Mouse (Mus musculus) lung, postnatal 0 days (tissue): ENCODE results near the gene Cish. TPM values are rescaled to one million over a fixed set of nuclear protein-coding genes. Genes with fewer than 3 reads are reported as not detected.

Experiments used
- ATAC-seq: fragments of 200-750 bp; cut with Nextera tagmentation; 2 replicates; pipeline ENCODE4 v1.8.0; 2017; ENCODE audit warnings: moderate library complexity
- DNase-seq: peaks from one replicate; pipeline ENCODE4 v3.0.0-alpha.2; 2016; ENCODE audit warnings: low spot score
- H3K27ac ChIP-seq: fragments of 300-500 bp; sonication (generic); 2 replicates; pipeline ENCODE4 v1.5.1; 2014; ENCODE audit warnings: antibody characterized with exemption, mild to moderate bottlenecking, low read length, mixed read lengths
- H3K27me3 ChIP-seq: fragments of 300-500 bp; sonication (generic); replicated peaks from 2 replicates; pipeline ENCODE4 v1.6.1; 2014; ENCODE audit warnings: low read length, mixed read lengths; ENCODE audit not compliant: insufficient read depth
- H3K36me3 ChIP-seq: fragments of 300-500 bp; sonication (generic); 2 replicates; pipeline ENCODE4 v1.6.1; 2014; ENCODE audit warnings: low read length, mixed read lengths; ENCODE audit not compliant: insufficient read depth
- H3K4me1 ChIP-seq: fragments of 300-500 bp; sonication (generic); 2 replicates; pipeline ENCODE4 v1.6.1; 2014; ENCODE audit warnings: antibody characterized with exemption, low read depth, low read length, mixed read lengths; ENCODE audit not compliant: insufficient read depth
- H3K4me2 ChIP-seq: fragments of 300-500 bp; sonication (generic); replicated peaks from 2 replicates; pipeline ENCODE4 v1.6.1; 2014; ENCODE audit warnings: low read depth, mild to moderate bottlenecking, low read length, moderate library complexity, mixed read lengths
- H3K4me3 ChIP-seq: fragments of 300-500 bp; sonication (generic); 2 replicates; pipeline ENCODE4 v1.5.1; 2014; ENCODE audit warnings: low read depth, low read length
- H3K9ac ChIP-seq: fragments of 300-500 bp; sonication (generic); replicated peaks from 2 replicates; pipeline ENCODE4 v1.6.1; 2014; ENCODE audit warnings: low read depth, mild to moderate bottlenecking
- H3K9me3 ChIP-seq: fragments of 300-500 bp; sonication (generic); 2 replicates; pipeline ENCODE4 v1.6.1; 2016; ENCODE audit warnings: low read length, mixed read lengths
- CTCF ChIP-seq: IDR thresholded peaks from 2 replicates; pipeline ENCODE4 v1.5.1; 2016; ENCODE audit warnings: antibody characterized with exemption, mild to moderate bottlenecking
- EP300 ChIP-seq: IDR thresholded peaks from 2 replicates; pipeline ENCODE4 v1.6.1; 2016; ENCODE audit warnings: antibody characterized with exemption, mild to moderate bottlenecking, control low read depth
- WGBS: fragments of 180-500 bp; shearing (Covaris S2); extraction: QIAGEN DNeasy Blood & Tissue Kit; methylation state at CpG from one replicate; pipeline ENCODE4 v1.1.7; 2014; 5-methylcytosine and 5-hydroxymethylcytosine counted together
- polyA plus RNA-seq: library from polyadenylated mRNA; unstranded; fragments of >200 nt; fragmentation: Nextera tagmentation; extraction: Ambion mirVana; gene quantifications from 2 replicates; pipeline ENCODE4 v1.2.1, GENCODE M21; 2015

The Cish gene
- polyA plus RNA-seq, 1 experiment from 2014 or later, result 49.2 TPM

- H3K36me3 ChIP-seq, result no peaks in the 10 kb centered on the region
- peaks cover 3% of the 10 kb centered on the region; the same call in 1 of the 2 replicates for H3K4me1 ChIP-seq
- no peak for DNase-seq
- 63% methylated on average over 2 of the region's 2 CpGs for WGBS
- no peak overlapping the region for H3K4me3 ChIP-seq
- H3K27ac ChIP-seq, result no peak overlapping the region
- no peaks in the 10 kb centered on the region for H3K27me3 ChIP-seq
- ATAC-seq, result no peak
- H3K9me3 ChIP-seq, result no peaks in the 10 kb centered on the region
- TF ChIP-seq EP300 (no peak), CTCF (no peak)
- H3K9ac ChIP-seq, result no peak overlapping the region
- H3K4me2 ChIP-seq, result no peak overlapping the region
Measured at GRCm38 (mm10) chr9:107333686-107334085, 37.9 kb downstream of the Cish start.

GRCm38 (mm10) chr9:107334356-107334755 lies 38.5 kb downstream of the Cish start:
- H3K27me3 ChIP-seq, result no peaks in the 10 kb centered on the region
- no peak overlapping the region for H3K4me2 ChIP-seq
- no peak overlapping the region for H3K4me3 ChIP-seq
- 84% methylated on average over 6 of the region's 6 CpGs for WGBS
- peaks cover 3% of the 10 kb centered on the region; the same call in 1 of the 2 replicates for H3K4me1 ChIP-seq
- H3K9ac ChIP-seq, result no peak overlapping the region
- no peak for ATAC-seq
- no peaks in the 10 kb centered on the region for H3K9me3 ChIP-seq
- TF ChIP-seq EP300, result no peak
- no peak for TF ChIP-seq CTCF
- DNase-seq, result no peak
- no peaks in the 10 kb centered on the region for H3K36me3 ChIP-seq
- no peak overlapping the region for H3K27ac ChIP-seq

GRCm38 (mm10) chr9:107335046-107335445 lies 39.2 kb downstream of the Cish start:
- H3K4me3 ChIP-seq, result no peak overlapping the region
- no peak overlapping the region for H3K27ac ChIP-seq
- 85% methylated on average over 5 of the region's 5 CpGs for WGBS
- TF ChIP-seq CTCF, result peak; percentile 47
- TF ChIP-seq EP300, result no peak
- H3K4me2 ChIP-seq, result no peak overlapping the region
- H3K9me3 ChIP-seq, result no peaks in the 10 kb centered on the region
- ATAC-seq (no peak), DNase-seq (no peak)
- H3K4me1 ChIP-seq, result peaks cover 3% of the 10 kb centered on the region; the same call in 1 of the 2 replicates
- no peaks in the 10 kb centered on the region for H3K27me3 ChIP-seq
- H3K9ac ChIP-seq, result no peak overlapping the region
- H3K36me3 ChIP-seq, result no peaks in the 10 kb centered on the region

GRCm38 (mm10) chr9:107335909-107336308 lies 40.1 kb downstream of the Cish start:
- Histone ChIP-seq H3K9ac (no peak overlapping the region), H3K36me3 (no peaks in the 10 kb centered on the region), H3K4me1 (peaks cover 3% of the 10 kb centered on the region; the same call in 1 of the 2 replicates), H3K4me3 (no peak overlapping the region), H3K4me2 (no peak overlapping the region), H3K9me3 (no peaks in the 10 kb centered on the region), H3K27ac (no peak overlapping the region), H3K27me3 (no peaks in the 10 kb centered on the region)
- WGBS, result 9% methylated on average over 5 of the region's 5 CpGs
- peak; percentile 76 for DNase-seq
- TF ChIP-seq CTCF, result peak; percentile 96
- TF ChIP-seq EP300, result peak; percentile 54; the same call in 1 of the 2 replicates
- ATAC-seq, result 0 out of 2 replicates have a peak, but pooled peaks have one; percentile 14

- ATAC-seq (no peak), DNase-seq (no peak)
- Histone ChIP-seq H3K9me3 (no peaks in the 10 kb centered on the region), H3K9ac (no peak overlapping the region), H3K4me1 (peaks cover 3% of the 10 kb centered on the region; the same call in 1 of the 2 replicates), H3K27me3 (no peaks in the 10 kb centered on the region), H3K4me3 (no peak overlapping the region), H3K27ac (no peak overlapping the region), H3K36me3 (no peaks in the 10 kb centered on the region), H3K4me2 (no peak overlapping the region)
- WGBS, result 78% methylated on average over 6 of the region's 6 CpGs
- TF ChIP-seq EP300, result no peak
- TF ChIP-seq CTCF, result no peak
Measured at GRCm38 (mm10) chr9:107336386-107336785, 40.6 kb downstream of the Cish start.

GRCm38 (mm10) chr9:107338172-107338883 lies 42.5 kb downstream of the Cish start, which contains the start of gene Hemk1:
Gene Hemk1, minus strand, starts transcription at chr9:107338350.
- Histone ChIP-seq H3K4me2 (peak within 1 kb of the TSS; percentile 79), H3K27me3 (no peaks in the 10 kb centered on the region), H3K9me3 (no peaks in the 10 kb centered on the region), H3K4me1 (peaks cover 3% of the 10 kb centered on the region; the same call in 1 of the 2 replicates), H3K4me3 (peak within 1 kb of the TSS; percentile 33), H3K9ac (peak within 1 kb of the TSS; percentile 39), H3K27ac (peak within 1 kb of the TSS; percentile 55), H3K36me3 (no peaks in the 10 kb centered on the region)
- DNase-seq (peak; percentile 88), ATAC-seq (peak; percentile 85)
- TF ChIP-seq EP300, result no peak
- TF ChIP-seq CTCF, result peak; percentile 21; the same call in 1 of the 2 replicates
- WGBS, result 4% methylated on average over 30 of the region's 30 CpGs
